Mouse (Mus musculus) Patski (cell line): ENCODE data around the gene Bik. TPM values are rescaled to one million over a fixed set of nuclear protein-coding genes. Genes with fewer than 3 reads are reported as not detected.

Experiments
- ATAC-seq: fragments of 100-300 bp; one replicate; pipeline ENCODE4 v1.8.0; 2021
- CTCF ChIA-PET: fragments of 350-600 bp; sonication (Branson Sonifier 250); formaldehyde crosslinking; loops from one replicate; lab custom pipeline; 2022; ENCODE audit warnings: inconsistent platforms; lab: Charles Lee
- POLR2A ChIA-PET: fragments of 350-600 bp; sonication (Branson Sonifier 250); formaldehyde crosslinking; loops from one replicate; lab custom pipeline; 2022; ENCODE audit warnings: antibody characterized with exemption, inconsistent platforms; lab: Charles Lee
- DNase-seq: peaks from one replicate; pipeline ENCODE4 v3.0.0-alpha.2; 2011; ENCODE audit warnings: low read depth, low spot score
- H3K27me3 ChIP-seq: fragments of 371-371 bp; one replicate; pipeline ENCODE4 v1.5.1; 2021
- CTCF ChIP-seq: fragments of 100-300 bp; IDR thresholded peaks from one replicate; pipeline ENCODE4 v1.5.1; 2021
- in situ Hi-C: fragments of 300-500 bp; cut with MboI; formaldehyde crosslinking; loops from 3 replicates; pipeline ENCODE4 v1.11.1; 2018; ENCODE audit warnings: low pct_unique_long_range_greater_than_20kb, mixed read lengths
- polyA plus RNA-seq: library from polyadenylated mRNA; unstranded; gene quantifications from one replicate; pipeline ENCODE4 v1.2.3, GENCODE M21; 2021

The Bik gene
- polyA plus RNA-seq, 1 experiment from 2014 or later, result 0.15 TPM

DNA sequence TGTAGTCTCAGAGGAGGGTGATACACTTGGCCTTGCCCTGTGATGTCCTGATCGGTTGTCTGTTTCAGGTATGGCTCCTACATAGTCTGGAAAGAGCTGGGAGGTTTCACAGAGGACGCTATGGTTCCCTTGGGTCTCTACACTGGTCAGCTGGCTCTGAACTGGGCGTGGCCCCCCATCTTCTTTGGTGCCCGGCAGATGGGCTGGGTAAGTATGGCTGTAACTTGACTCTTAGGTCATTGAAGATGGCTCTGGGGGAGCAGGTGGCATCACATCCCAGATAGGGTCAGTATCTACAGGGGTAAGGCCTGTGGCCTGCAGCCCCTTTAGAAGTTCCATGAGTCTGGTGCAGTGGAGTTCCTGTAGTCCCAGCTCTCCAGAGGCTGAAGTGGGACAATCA lies 45.5 kb downstream of the Bik start:
- DNase-seq (no peak), ATAC-seq (no peak)
- ChIA-PET POLR2A (no interaction called here), CTCF (interaction anchor here (1.1 kb wide), 1 partner anchor 13 kb away, joined by 3 read pairs; no protein-coding TSS in a partner anchor)
- H3K27me3 ChIP-seq, result no peaks in the 10 kb centered on the region
- in situ Hi-C loops, result no loop called here
- TF ChIP-seq CTCF, result no peak

DNA sequence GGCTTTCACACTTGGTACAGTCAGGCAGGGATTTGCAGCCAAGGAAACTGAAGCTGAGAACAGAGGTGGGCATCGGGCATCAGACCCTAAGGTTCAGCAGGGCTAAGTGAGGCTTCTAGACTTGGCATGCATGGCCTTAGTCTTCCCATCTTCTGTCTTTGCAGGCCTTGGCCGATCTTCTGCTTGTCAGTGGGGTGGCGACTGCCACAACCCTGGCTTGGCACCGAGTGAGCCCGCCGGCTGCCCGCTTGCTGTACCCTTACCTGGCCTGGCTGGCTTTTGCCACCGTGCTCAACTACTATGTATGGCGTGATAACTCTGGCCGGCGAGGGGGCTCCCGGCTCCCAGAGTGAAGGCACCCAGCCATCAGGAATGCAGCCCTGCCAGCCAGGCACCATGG lies 46.9 kb downstream of the Bik start:
- ATAC-seq, result no peak
- POLR2A ChIA-PET, result interaction anchor here (0.6 kb wide), 1 partner anchor 8 kb away, joined by 3 read pairs; no protein-coding TSS in a partner anchor
- CTCF ChIA-PET, result no interaction called here
- DNase-seq, result no peak
- no peaks in the 10 kb centered on the region for H3K27me3 ChIP-seq
- in situ Hi-C loops, result no loop called here
- no peak for TF ChIP-seq CTCF

DNA sequence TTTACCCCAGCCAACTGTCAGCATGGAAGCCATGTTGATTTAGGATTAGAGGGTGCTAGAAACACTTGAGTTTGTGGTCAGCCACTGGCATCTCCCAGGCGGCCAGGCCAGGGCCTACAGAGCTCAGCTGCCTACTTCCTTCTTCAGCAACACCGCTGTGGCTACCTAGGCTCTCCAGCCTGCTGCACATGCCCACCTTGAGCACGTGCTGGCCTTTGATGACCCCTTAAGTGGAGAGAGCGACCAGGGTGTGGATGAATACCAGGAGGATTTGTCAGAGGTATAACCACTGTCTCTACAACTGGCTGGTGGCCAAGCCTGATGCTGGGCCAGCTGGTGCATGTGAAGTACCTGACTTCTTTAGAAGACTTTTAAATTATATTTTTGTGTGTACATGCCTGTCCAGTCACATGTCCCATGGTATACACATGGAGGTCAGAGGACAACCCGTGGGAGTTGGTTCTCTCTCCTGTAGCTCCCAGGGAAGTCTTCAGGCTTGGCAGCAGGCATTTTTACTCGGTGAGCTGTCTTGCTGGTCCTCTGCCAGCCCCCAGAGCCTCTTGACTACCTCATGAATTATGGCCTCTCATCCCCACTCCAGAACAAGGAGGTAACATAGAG lies 48.2 kb downstream of the Bik start:
- no peak for TF ChIP-seq CTCF
- ATAC-seq, result peak; percentile 80
- H3K27me3 ChIP-seq, result no peaks in the 10 kb centered on the region
- in situ Hi-C loops, result no loop called here
- ChIA-PET CTCF (interaction anchor here (0.8 to 1.6 kb wide), 3 partner anchors 9 to 18 kb away, joined by 3 to 5 read pairs (median 4); no protein-coding TSS in a partner anchor), POLR2A (no interaction called here)
- peak; percentile 83 for DNase-seq

DNA sequence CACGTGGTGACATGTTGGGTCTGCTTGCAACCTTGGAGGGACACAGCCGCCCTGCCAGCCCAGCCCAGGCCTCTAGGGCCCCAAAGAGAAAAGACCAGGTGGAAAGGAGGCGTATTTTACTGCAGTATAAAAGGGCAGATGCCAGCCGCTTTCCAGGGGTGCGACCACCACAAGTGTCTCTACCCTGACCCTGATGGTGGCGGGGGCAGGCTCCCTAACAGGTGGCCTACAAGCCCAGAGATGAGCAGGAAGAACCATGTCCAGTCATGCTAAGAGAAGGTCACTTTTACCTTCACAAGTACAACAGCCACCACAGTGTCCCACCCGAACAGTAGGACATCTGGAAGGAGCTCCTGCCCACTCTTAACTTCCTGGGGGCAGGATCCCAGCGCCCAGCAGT lies 48.9 kb downstream of the Bik start:
- no peak for DNase-seq
- H3K27me3 ChIP-seq, result no peaks in the 10 kb centered on the region
- no peak for TF ChIP-seq CTCF
- no peak for ATAC-seq
- ChIA-PET POLR2A (no interaction called here), CTCF (interaction anchor here (1.2 to 1.6 kb wide), 2 partner anchors 8 to 17 kb away, joined by 4 to 5 read pairs; no protein-coding TSS in a partner anchor)
- in situ Hi-C loops, result no loop called here

DNA sequence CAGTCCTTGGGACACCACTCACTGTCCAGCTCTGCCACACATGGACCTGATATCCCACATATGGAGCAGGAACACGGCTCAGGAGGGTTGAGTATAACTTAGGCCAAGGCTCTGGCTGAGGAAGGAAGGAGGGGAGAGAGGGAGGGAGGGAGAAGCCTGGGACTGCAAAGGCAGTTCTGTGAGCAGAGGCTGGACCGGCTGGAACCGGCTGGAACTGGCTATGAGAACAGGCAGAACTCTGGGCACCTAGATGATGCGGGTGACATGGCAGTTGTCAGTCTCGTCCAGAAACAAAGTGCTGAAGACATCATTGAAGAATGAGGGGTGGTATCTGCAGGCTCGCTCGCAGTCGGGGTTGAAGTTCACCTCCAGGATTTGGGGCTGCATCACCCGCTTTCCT lies 50.0 kb downstream of the Bik start:
- ChIA-PET CTCF (no interaction called here), POLR2A (no interaction called here)
- TF ChIP-seq CTCF, result no peak
- no peak for ATAC-seq
- no peaks in the 10 kb centered on the region for H3K27me3 ChIP-seq
- in situ Hi-C loops, result no loop called here
- no peak for DNase-seq

DNA sequence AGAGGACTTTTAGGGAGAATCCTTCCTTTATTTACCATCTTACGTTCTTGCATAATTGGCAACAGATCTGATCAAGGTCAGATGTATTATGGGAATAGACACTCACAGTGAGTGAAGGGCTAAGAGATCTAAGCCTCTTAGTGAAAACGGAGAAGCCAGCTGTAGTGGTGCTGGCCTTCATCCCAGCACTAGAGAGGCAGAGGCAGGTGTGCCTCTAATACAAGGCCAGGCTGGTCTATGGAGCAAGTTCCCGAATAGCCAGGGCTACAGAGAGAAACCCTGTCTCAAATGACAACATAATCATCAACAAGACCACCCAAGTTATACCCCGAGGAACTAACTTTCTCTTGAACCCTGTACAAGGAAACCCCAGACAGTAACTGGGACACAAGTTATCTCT lies 56.3 kb downstream of the Bik start:
- ChIA-PET CTCF (interaction anchor here (1.8 to 2.4 kb wide), 2 partner anchors 10 to 174 kb away, joined by 4 to 6 read pairs; no protein-coding TSS in a partner anchor), POLR2A (no interaction called here)
- in situ Hi-C loops, result no loop called here
- no peak for TF ChIP-seq CTCF
- DNase-seq, result no peak
- no peak for ATAC-seq
- no peaks in the 10 kb centered on the region for H3K27me3 ChIP-seq

DNA sequence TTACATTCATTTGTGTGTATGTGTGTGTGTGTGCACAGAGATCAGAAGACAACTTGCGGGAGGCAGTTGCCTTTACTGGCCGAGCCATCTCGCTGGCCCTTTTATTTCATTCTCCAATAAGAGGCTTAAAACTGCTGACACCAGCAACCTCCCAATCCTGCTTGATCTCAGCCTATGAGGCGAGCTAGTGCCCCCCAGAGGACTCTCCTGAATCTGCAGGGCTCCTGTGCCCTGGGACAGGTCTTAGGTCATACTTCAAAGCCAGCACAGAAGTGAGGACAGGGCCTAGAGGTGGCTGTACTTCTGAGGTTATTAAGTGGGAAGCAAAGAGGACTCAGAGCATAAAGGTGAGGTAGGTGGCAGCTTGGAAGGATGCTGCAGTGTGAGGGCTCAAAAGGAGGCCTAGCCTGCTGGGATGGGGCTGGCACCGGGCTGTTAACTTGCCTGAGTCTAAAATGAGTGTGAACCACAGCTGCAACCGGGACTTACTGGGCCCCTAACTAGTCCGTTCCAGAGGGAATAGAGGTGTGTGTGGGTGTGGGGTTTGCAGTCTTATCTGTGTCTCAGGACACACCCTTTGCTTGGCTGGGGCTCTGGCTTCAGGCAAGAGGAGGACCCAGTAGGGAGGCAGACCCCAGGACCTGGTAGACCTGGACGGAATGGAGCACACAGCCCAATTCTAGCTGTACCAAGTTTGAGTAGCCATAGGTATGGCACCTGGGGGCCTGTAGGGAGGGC lies 56.9 kb downstream of the Bik start:
- POLR2A ChIA-PET, result no interaction called here
- no peak for TF ChIP-seq CTCF
- H3K27me3 ChIP-seq, result no peaks in the 10 kb centered on the region
- ATAC-seq (no peak), DNase-seq (no peak)
- in situ Hi-C loops, result no loop called here
- CTCF ChIA-PET, result interaction anchor here (1.0 to 2.4 kb wide), 3 partner anchors 8 to 174 kb away, joined by 4 to 6 read pairs (median 4); no protein-coding TSS in a partner anchor

DNA sequence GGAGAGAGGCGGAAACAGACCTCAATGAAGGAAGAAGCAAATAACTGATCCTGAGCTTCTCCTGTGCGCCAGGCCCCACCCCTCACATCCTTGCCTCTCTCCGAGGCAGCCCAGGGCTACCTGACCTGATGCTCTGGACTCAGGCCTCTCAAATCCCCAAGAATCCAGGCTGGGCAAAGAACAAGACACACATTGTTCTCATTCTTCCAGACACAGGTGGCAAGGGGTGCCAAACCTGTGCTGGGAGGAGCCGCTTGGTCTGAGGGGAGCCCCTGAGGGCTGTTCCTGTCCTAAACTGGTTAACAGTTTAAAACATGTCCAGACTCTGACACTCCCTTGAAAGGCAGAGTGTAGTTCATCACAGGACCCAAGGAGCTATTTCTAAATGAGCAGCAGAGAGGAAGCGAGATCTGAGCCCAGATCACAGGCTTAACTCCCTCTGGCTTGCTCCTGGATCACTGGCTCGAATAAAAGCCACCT lies 58.1 kb downstream of the Bik start:
- POLR2A ChIA-PET, result no interaction called here
- in situ Hi-C loops, result no loop called here
- DNase-seq (no peak), ATAC-seq (no peak)
- CTCF ChIA-PET, result interaction anchor here (1.8 kb wide), 1 partner anchor 176 kb away, joined by 4 read pairs; no protein-coding TSS in a partner anchor
- H3K27me3 ChIP-seq, result no peaks in the 10 kb centered on the region
- no peak for TF ChIP-seq CTCF

DNA sequence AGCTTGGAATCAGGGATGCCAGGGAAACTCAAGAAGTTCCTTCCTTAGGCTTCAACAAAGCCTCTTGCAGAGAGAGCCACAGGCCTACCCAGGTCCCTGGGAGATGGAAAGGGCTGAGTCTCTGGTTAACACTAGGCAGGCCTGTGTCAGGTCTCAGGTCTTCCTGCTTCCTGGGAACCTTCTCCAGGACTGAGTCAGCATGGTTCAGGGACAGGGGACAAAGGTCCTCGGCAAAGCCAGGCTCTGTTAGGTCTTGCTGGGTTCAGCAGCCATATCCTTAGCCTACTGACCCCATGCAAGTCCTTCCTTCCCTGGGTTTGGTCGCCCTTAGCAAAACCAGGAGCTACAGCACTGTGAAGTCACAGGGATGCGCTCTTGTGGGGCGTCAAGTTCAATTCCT lies 64.2 kb downstream of the Bik start:
- POLR2A ChIA-PET, result no interaction called here
- TF ChIP-seq CTCF, result no peak
- no peaks in the 10 kb centered on the region for H3K27me3 ChIP-seq
- DNase-seq, result no peak
- CTCF ChIA-PET, result no interaction called here
- ATAC-seq, result no peak
- in situ Hi-C loops, result no loop called here

DNA sequence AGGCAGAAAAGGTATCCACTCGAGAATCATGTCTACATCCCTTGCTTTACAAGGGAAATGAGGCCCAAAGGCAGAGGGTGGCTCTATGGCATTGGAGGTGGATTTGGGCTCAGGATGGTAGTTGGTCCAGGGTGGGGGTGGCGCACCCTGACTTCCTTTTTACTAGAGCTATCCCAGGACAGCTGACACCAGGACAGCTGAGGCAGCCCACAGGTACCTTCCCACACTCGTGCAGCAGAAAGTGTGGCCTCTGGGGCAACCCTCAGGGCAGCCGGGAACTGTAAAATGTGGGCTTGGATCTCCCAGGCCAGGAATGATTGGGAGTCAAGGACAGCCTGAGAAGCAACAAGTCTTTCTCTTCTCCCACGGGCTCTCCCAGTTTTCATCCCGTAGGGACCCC lies 65.1 kb downstream of the Bik start:
- TF ChIP-seq CTCF, result no peak
- DNase-seq (no peak), ATAC-seq (no peak)
- no peaks in the 10 kb centered on the region for H3K27me3 ChIP-seq
- ChIA-PET CTCF (interaction anchor here (1.3 to 1.7 kb wide), 2 partner anchors 9 to 16 kb away, joined by 5 to 6 read pairs; no protein-coding TSS in a partner anchor), POLR2A (interaction anchor here (0.6 kb wide), 1 partner anchor 1041 kb away, joined by 3 read pairs; no protein-coding TSS in a partner anchor)
- in situ Hi-C loops, result no loop called here
